32 mouse cellular contexts compared by ENCODE assay signal in the genomic region with DNA sequence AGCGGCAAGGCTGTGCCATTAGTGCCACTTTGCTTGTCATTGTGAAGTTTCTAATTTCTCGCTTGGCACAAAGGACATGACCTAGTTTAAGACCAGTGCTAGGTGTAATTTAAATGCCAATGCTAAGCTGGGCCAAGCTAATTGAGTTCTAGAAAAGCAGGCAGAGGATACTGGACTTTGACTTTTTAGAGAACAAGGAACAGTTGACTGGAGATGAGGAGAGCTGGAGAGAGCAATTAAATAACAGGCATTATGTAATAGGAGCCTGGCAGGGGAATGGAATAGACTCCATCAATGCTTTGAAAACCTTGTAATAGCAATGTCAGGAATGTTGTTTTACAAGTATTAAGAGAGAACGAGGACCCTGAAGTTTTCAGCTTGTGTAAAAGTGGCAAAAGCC. TPM values are rescaled to one million over a fixed set of nuclear protein-coding genes. Genes with fewer than 3 reads are reported as not detected.
DNase-seq lines count a peak whose midpoint lies in the region; TF ChIP-seq lines count a peak whose summit lies in the region.
"Had no signal": no experiment of that assay in that cellular context is flagged by ENCODE, and none has a peak within 500 bp of the region (broad histone marks: within the 10 kb centered on the region; RNA-seq: fewer than 3 reads in every experiment).

No protein-coding gene starts in this region.

- 0 out of 2 replicates have a peak, but pooled peaks cover 2% of the 10 kb centered on the region for H3K4me1 ChIP-seq in olfactory bulb, adult 2 months (ENCODE audit: control insufficient read depth, insufficient read depth, low read length)
- H3K4me1 ChIP-seq: embryonic facial prominence, embryonic 10.5 days; heart, embryonic 10.5 days; intestine, embryonic 15.5 days; liver, embryonic 13.5 days; midbrain, embryonic 12.5 days; stomach, embryonic 15.5 days had no signal

- intact Hi-C loops in left cerebral cortex, adult 2 months (cut with DNase I): no loop called here

- peak overlapping the region; percentile 13; the same call in 1 of the 2 replicates for H3K27ac ChIP-seq in left cerebral cortex, adult 2 months
- peak overlapping the region; percentile 29; the same call in 1 of the 2 replicates for H3K27ac ChIP-seq in olfactory bulb, adult 2 months (ENCODE audit: insufficient read depth, low read depth, low read length)
- H3K27ac ChIP-seq: embryonic facial prominence, embryonic 10.5 days; heart, embryonic 10.5 days; hindbrain, embryonic 15.5 days; intestine, embryonic 15.5 days; limb, embryonic 13.5 days; liver, embryonic 13.5 days; midbrain, embryonic 12.5 days; stomach, embryonic 15.5 days had no signal

- TF ChIP-seq POLR2A in olfactory bulb, adult 2 months (IDR thresholded peaks at IDR 0.05; ENCODE audit: insufficient read depth, low read depth, low read length): no peak

- no peak overlapping the region for H3K4me3 ChIP-seq in left cerebral cortex, adult 2 months
- H3K4me3 ChIP-seq in olfactory bulb, adult 2 months (ENCODE audit: insufficient read depth, low read depth, low read length): no peak overlapping the region
- H3K4me3 ChIP-seq: embryonic facial prominence, embryonic 10.5 days; heart, embryonic 10.5 days; hindbrain, embryonic 15.5 days; intestine, embryonic 15.5 days; limb, embryonic 13.5 days; liver, embryonic 13.5 days; midbrain, embryonic 12.5 days; stomach, embryonic 15.5 days had no signal

- DNase-seq in kidney, adult 11 months: peak; percentile 61
- DNase-seq in kidney, postnatal 4 days: no peak
- no peak for DNase-seq in left cerebral cortex, adult 2 months (ENCODE audit: extremely low spot score in 1 of 2, low spot score in 2 of 2)
- DNase-seq in left cerebral cortex, adult 9 months (ENCODE audit: low spot score in 2 of 2): no peak
- peak; percentile 46 for DNase-seq in brain, adult 2 months (ENCODE audit: low read depth, low spot score)
- no peak for DNase-seq in layer of hippocampus, postnatal 10 days (ENCODE audit: low spot score in 2 of 2)
- DNase-seq: adrenal gland, postnatal 14 days; cerebellum, adult 8-10 months; heart, postnatal 4 days; liver, embryonic 13.5 days; lung, embryonic 14.5 days; right cerebral cortex, postnatal 4 days; thymus, postnatal 25 days had no signal

- WGBS in olfactory bulb, adult 2 months: 28% methylated on average over 3 of the region's 3 CpGs

- TF ChIP-seq CTCF in left cerebral cortex, adult 2 months (IDR thresholded peaks at IDR 0.05): no peak
- no peak for TF ChIP-seq CTCF in olfactory bulb, adult 2 months (IDR thresholded peaks at IDR 0.05; ENCODE audit: insufficient read depth, low read depth, low read length)

RNA-seq across cellular contexts. Expression of a gene that starts 12.2 kb away (rescaled TPM):
- total RNA-seq in left cerebral cortex, adult 2 months (2021): 100 to 1,000 TPM in 1 of 2 experiments, 10 to 100 TPM in 1; 98.6 to 101 TPM
- not detected in 2 replicates for polyA plus RNA-seq in olfactory bulb, adult 2 months (2012; ENCODE audit: insufficient read depth, insufficient read length, low replicate concordance, missing spikeins)
- 100 to 1,000 TPM; 121 to 125 TPM for total RNA-seq in layer of hippocampus, postnatal 10 days (2021)

RNA-seq across cellular contexts. Expression of a gene that starts 36.0 kb away (rescaled TPM):
- 1 to 10 TPM; 2.3 to 4.6 TPM for total RNA-seq in left cerebral cortex, adult 2 months (2021)
- not detected in 2 replicates for polyA plus RNA-seq in olfactory bulb, adult 2 months (2012; ENCODE audit: insufficient read depth, insufficient read length, low replicate concordance, missing spikeins)
- 1 to 10 TPM; 2.1 to 2.9 TPM for total RNA-seq in layer of hippocampus, postnatal 10 days (2021)

RNA-seq across cellular contexts. Expression of a gene that starts 43.4 kb away (rescaled TPM):
- not detected for total RNA-seq in left cerebral cortex, adult 2 months (2021)
- polyA plus RNA-seq in olfactory bulb, adult 2 months (2012; ENCODE audit: insufficient read depth, insufficient read length, low replicate concordance, missing spikeins): not detected in 2 replicates
- total RNA-seq in layer of hippocampus, postnatal 10 days (2021): not detected
- total RNA-seq: adrenal gland, postnatal 14 days; common myeloid progenitor, adult 5-6 weeks; granulocyte monocyte progenitor cell, adult 5-6 weeks; heart, postnatal 4 days; layer of hippocampus, postnatal 25 days; left cerebral cortex, postnatal 25 days; megakaryocyte, adult 5-6 weeks; MEL had no signal
- polyA plus RNA-seq: brain, embryonic 14.5 days; C2C12; forebrain, embryonic 16.5 days; heart, embryonic 10.5 days; heart, embryonic 16.5 days; hindbrain, embryonic 15.5 days; intestine, embryonic 15.5 days; limb, embryonic 13.5 days; liver, embryonic 13.5 days; lung, embryonic 14.5 days; midbrain, embryonic 12.5 days; neural tube, embryonic 11.5 days; stomach, embryonic 15.5 days had no signal

Comparison
In these comparisons a context has a peak if more than half of its experiments do, and no peak if none do; other contexts are left out.
1. DNase-seq: peak in kidney, adult 11 months (single experiment) and brain, adult 2 months (single experiment); none in kidney, postnatal 4 days (0 of 2), left cerebral cortex, adult 2 months (0 of 2), left cerebral cortex, adult 9 months (0 of 2) and layer of hippocampus, postnatal 10 days (0 of 2).